Mouse (Mus musculus): Measurements from ENCODE around the gene Igdcc4. TPM values are rescaled to one million over a fixed set of nuclear protein-coding genes. Genes with fewer than 3 reads are reported as not detected.

Igdcc4 gene
- polyA plus RNA-seq, 1 experiment from 2014 or later, result 13.0 TPM

DNA sequence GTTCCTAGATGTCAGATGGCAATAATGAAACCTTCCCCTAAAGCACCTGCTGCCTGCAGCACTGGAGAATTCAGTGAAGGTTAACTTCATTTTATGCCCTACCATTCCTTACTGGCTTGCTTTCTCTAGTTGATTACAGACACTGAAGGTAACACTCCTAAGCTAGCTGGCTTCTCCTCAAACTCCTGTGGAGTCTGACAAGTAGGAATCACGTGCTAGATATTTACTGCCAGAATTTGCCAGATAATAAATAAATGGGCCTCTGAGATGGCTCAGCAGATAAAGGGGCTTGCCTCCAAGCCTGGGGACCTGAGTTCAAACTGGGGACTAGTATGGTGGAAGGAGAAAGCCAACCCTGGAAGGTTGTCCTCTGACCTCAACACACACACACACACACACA, 14.5 kb upstream of the Igdcc4 start:
- 61% methylated on average over 1 of the region's 1 CpGs for WGBS
- Histone ChIP-seq H3K9ac (no peak overlapping the region), H3K27me3 (replicated peaks) (no peaks in the 10 kb centered on the region), H3K4me2 (no peak overlapping the region), H3K9me3 (replicated peaks) (no peaks in the 10 kb centered on the region), H3K27ac (ENCODE audit: poor library complexity, severe bottlenecking) (no peak overlapping the region), H3K4me1 (replicated peaks) (peaks cover 28% of the 10 kb centered on the region), H3K36me3 (peaks cover 27% of the 10 kb centered on the region), H3K4me3 (no peak overlapping the region)
- ATAC-seq (ENCODE audit: insufficient number of reproducible peaks, low FRiP score), result no peak

DNA sequence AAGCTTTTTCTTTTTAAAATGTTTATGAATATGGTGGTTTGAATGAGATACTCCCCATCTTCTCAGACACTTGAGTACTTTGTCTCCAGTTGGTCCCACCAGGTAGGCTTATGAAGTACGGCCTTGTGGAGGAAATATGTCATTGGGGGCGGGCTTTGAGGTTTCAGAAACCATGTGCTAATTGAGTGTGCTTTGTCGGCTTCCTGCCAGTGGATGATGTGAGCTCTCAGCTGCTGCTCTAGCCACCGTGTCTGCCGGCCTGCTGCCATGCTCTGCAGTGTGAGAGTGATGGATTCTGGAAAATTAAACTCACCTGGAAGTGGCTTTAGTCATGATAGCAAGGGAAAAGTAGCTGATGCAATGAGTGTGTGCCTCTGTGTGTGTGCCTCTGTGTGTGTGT, 13.8 kb upstream of the Igdcc4 start:
- no peaks in the 10 kb centered on the region for H3K9me3 ChIP-seq (replicated peaks)
- H3K9ac ChIP-seq, result no peak overlapping the region
- H3K36me3 ChIP-seq, result peaks cover 21% of the 10 kb centered on the region
- H3K4me1 ChIP-seq (replicated peaks), result peaks cover 28% of the 10 kb centered on the region
- 51% methylated on average over 5 of the region's 5 CpGs for whole genome bisulfite sequencing
- H3K4me3 ChIP-seq, result no peak overlapping the region
- no peaks in the 10 kb centered on the region for H3K27me3 ChIP-seq (replicated peaks)
- ATAC-seq (ENCODE audit: insufficient number of reproducible peaks, low FRiP score), result no peak
- H3K4me2 ChIP-seq, result no peak overlapping the region
- H3K27ac ChIP-seq (ENCODE audit: poor library complexity, severe bottlenecking), result no peak overlapping the region

DNA sequence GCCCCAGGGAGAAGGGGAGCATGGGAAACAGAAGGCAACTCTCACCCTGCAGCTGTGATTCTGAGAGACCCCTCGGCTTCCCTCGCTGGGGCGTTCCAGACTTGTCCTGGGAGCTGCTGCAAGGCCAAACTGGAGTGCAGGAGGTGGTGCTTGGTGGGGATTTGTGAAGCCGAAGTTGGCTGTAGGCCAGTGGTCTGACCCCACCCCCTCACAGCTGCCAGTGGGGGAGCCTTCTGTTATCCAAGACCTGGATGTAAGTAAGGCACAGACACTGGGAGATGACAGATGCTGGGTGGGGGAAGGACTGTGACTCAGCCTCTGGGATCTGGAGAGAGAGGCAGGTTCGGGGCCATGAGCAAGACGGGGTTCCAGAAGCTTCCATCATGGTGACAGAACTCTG, 7.0 kb upstream of the Igdcc4 start:
- 20% methylated on average over 6 of the region's 6 CpGs for WGBS
- Histone ChIP-seq H3K27ac (ENCODE audit: poor library complexity, severe bottlenecking) (peak overlapping the region; percentile 22; the same call in 1 of the 2 replicates), H3K9me3 (replicated peaks) (no peaks in the 10 kb centered on the region), H3K4me3 (no peak overlapping the region), H3K36me3 (no peaks in the 10 kb centered on the region), H3K4me2 (peak overlapping the region; percentile 23; the same call in 1 of the 2 replicates), H3K4me1 (replicated peaks) (peaks cover 28% of the 10 kb centered on the region), H3K9ac (no peak overlapping the region; the same call in 1 of the 2 replicates), H3K27me3 (replicated peaks) (no peaks in the 10 kb centered on the region)
- peak; percentile 84 for ATAC-seq (ENCODE audit: insufficient number of reproducible peaks, low FRiP score)

DNA sequence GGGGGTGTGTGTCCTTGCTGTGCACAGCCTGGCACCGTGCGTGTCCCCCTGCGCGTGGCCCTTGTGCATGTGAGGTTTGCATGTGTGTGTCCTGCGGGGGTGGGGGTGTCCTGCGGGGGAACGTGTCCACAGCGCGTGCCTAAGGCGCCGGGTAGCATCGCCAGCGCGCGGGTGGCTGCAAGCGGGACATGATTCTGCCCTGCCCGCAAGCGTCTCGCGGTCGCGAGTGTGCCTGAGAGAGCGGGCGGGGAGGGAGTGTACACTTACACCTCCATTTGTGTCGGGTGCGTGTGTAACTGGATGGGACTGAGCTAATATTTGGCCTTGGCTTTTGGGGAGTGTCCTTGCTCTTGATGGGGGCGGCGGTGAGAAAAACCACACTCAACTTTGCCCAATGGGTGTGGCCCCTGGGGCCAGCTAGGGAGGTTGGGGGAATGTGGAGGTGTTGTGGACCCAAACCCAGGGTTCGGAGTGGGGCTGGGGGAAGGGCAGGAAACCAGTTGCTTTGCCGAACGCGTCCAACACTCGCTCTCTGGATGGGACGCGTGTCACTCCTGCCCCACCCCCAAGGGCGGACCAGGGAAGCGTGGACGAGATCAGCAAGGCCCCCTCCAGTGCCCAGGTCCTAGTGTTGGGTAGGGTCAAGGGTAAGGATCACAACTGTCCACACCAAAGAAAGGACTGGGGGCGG, 545 bp downstream of the Igdcc4 start:
- ATAC-seq (ENCODE audit: insufficient number of reproducible peaks, low FRiP score), result peak; percentile 43
- Histone ChIP-seq H3K4me3 (peak overlapping the region; percentile 82), H3K4me1 (replicated peaks) (peaks cover 10% of the 10 kb centered on the region), H3K27ac (ENCODE audit: poor library complexity, severe bottlenecking) (peak overlapping the region; percentile 34; the same call in 1 of the 2 replicates), H3K36me3 (no peaks in the 10 kb centered on the region), H3K27me3 (replicated peaks) (peaks cover 5% of the 10 kb centered on the region; the same call in 1 of the 2 replicates), H3K9ac (peak overlapping the region; percentile 89), H3K4me2 (peak overlapping the region; percentile 98), H3K9me3 (replicated peaks) (0 out of 2 replicates have a peak, but pooled peaks cover 4% of the 10 kb centered on the region)
- WGBS, result under 1% methylated on average over 39 of the region's 39 CpGs

DNA sequence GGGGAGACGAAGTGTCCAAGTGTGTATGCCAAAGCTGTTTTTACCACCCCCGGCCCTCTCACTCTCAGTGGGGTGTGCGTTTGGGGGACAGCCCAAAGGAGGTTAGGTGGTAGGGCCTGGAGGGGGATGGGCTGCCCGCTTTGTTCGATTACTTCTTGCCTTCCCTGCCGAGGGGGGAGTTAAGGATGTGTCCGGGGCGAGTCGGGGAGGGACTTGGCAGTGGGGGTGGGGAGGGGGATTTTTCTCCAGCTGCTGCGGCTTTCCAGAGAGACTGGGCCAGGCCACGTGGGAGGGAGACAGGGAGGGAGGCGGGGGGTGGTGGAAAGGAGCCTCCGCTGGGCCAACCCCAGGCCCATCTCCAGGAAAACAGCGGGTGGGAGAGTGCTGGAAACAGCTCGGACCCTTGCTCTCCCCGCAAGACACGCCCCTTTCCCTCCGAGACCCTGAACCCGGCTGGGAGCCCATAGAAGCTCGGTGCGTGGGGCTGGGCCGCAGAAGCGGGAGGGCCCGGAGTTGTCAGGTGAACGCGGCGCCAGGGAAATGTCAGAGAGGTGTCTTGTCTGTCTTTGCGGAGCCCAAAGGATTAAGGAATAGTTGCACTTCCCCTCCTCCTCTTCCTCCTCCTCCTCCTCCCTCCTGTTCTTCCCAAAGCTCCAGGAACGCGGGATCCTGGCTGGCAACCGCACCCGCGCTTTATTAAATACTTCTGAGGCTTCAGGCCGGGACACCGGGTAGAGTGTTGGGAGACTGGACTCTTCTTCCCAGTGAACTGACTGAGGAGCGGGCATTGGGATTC, 1.3 kb downstream of the Igdcc4 start:
- Histone ChIP-seq H3K4me3 (peak overlapping the region; percentile 82), H3K27ac (ENCODE audit: poor library complexity, severe bottlenecking) (no peak overlapping the region; the same call in 1 of the 2 replicates), H3K4me2 (peak overlapping the region; percentile 98), H3K27me3 (replicated peaks) (peaks cover 5% of the 10 kb centered on the region; the same call in 1 of the 2 replicates), H3K36me3 (no peaks in the 10 kb centered on the region), H3K9me3 (replicated peaks) (0 out of 2 replicates have a peak, but pooled peaks cover 4% of the 10 kb centered on the region), H3K9ac (peak overlapping the region; percentile 89), H3K4me1 (replicated peaks) (peaks cover 10% of the 10 kb centered on the region)
- ATAC-seq (ENCODE audit: insufficient number of reproducible peaks, low FRiP score), result peak; percentile 58
- 3% methylated on average over 35 of the region's 36 CpGs for WGBS

DNA sequence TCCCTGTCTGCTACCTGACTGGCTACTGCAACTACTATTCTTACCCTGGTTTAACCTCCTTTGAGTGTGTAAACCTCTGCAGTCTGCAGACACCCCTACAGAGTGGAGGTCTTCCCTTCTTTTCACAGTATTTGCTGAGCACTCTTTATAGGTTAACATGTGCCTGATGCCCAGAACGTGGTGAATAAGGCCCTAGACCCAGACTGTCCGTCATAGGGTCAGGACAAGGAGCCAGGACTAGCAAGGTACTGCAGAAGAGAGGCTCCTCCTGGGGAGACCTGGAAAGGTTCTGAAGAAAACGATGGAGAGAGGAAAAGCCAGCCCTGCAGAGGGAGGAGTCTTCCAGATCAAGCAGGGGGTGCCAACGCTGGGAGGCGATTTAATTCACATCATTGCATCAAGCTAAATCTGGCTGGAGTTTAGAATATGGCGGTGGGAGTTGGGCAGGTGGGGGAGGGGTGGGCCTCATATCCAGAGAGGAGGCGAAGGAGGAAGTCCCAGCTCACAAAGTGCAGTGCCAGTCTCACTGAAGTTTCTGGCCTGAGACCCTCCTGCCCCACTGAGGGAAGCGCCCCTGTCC, 2.0 kb downstream of the Igdcc4 start:
- Histone ChIP-seq H3K27me3 (replicated peaks) (peaks cover 5% of the 10 kb centered on the region; the same call in 1 of the 2 replicates), H3K36me3 (no peaks in the 10 kb centered on the region), H3K9ac (peak overlapping the region; percentile 89), H3K4me3 (peak overlapping the region; percentile 82), H3K4me1 (replicated peaks) (peaks cover 10% of the 10 kb centered on the region), H3K27ac (ENCODE audit: poor library complexity, severe bottlenecking) (no peak overlapping the region; the same call in 1 of the 2 replicates), H3K9me3 (replicated peaks) (0 out of 2 replicates have a peak, but pooled peaks cover 4% of the 10 kb centered on the region), H3K4me2 (peak overlapping the region; percentile 98)
- 32% methylated on average over 8 of the region's 8 CpGs for WGBS
- ATAC-seq (ENCODE audit: insufficient number of reproducible peaks, low FRiP score), result no peak

DNA sequence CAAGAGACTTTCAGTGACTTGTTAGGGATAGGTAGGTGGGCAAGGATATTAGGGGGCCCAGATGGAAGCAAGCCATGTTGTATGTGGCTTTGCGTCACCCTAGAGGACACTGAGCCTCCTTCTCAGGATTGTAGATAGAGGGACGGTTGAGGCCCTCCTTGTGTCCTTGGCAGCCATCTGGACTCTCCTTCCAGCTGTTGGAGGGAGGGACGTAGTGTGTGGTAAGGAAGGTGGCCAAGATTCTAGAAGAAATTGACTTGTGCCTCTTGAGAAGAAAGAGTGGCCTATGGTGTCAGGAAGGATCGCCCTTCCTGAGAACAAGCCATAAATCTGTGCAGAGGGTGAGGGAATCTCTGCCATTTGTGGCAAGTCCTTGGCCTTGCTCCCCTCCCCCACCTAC, 5.5 kb downstream of the Igdcc4 start:
- ATAC-seq (ENCODE audit: insufficient number of reproducible peaks, low FRiP score), result no peak
- no peak overlapping the region for H3K9ac ChIP-seq
- no peak overlapping the region for H3K27ac ChIP-seq (ENCODE audit: poor library complexity, severe bottlenecking)
- H3K4me1 ChIP-seq (replicated peaks), result peaks cover 24% of the 10 kb centered on the region
- H3K4me2 ChIP-seq, result no peak overlapping the region
- no peaks in the 10 kb centered on the region for H3K9me3 ChIP-seq (replicated peaks)
- no peaks in the 10 kb centered on the region for H3K36me3 ChIP-seq
- H3K27me3 ChIP-seq (replicated peaks), result peaks cover 10% of the 10 kb centered on the region; the same call in 1 of the 2 replicates
- no peak overlapping the region for H3K4me3 ChIP-seq
- WGBS, result 81% methylated on average over 4 of the region's 4 CpGs

DNA sequence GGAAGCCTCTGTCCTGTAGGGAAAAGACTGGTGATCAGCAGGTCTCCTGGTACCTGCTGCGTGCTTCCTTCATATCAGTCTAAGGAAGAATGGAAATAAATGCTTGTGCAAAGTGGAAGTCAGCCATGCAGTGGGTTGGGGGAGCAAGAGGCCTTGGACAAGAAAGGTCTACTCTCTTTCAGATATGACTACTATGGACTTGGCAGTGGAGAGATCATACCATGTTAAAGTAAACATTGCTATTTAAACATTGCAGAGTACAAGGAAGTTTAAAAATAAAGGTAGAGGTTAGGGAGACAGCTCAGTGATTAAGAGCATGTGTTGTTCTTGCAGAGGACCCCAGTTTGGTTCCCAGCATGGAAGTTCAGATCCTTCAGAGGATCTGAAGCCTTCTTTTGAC, 6.6 kb downstream of the Igdcc4 start:
- no peak for ATAC-seq (ENCODE audit: insufficient number of reproducible peaks, low FRiP score)
- Histone ChIP-seq H3K4me2 (no peak overlapping the region), H3K27ac (ENCODE audit: poor library complexity, severe bottlenecking) (no peak overlapping the region), H3K9me3 (replicated peaks) (no peaks in the 10 kb centered on the region), H3K4me1 (replicated peaks) (peaks cover 19% of the 10 kb centered on the region), H3K36me3 (no peaks in the 10 kb centered on the region), H3K4me3 (no peak overlapping the region), H3K9ac (no peak overlapping the region), H3K27me3 (replicated peaks) (peaks cover 10% of the 10 kb centered on the region; the same call in 1 of the 2 replicates)
- WGBS, result 84% methylated on average over 1 of the region's 1 CpGs

DNA sequence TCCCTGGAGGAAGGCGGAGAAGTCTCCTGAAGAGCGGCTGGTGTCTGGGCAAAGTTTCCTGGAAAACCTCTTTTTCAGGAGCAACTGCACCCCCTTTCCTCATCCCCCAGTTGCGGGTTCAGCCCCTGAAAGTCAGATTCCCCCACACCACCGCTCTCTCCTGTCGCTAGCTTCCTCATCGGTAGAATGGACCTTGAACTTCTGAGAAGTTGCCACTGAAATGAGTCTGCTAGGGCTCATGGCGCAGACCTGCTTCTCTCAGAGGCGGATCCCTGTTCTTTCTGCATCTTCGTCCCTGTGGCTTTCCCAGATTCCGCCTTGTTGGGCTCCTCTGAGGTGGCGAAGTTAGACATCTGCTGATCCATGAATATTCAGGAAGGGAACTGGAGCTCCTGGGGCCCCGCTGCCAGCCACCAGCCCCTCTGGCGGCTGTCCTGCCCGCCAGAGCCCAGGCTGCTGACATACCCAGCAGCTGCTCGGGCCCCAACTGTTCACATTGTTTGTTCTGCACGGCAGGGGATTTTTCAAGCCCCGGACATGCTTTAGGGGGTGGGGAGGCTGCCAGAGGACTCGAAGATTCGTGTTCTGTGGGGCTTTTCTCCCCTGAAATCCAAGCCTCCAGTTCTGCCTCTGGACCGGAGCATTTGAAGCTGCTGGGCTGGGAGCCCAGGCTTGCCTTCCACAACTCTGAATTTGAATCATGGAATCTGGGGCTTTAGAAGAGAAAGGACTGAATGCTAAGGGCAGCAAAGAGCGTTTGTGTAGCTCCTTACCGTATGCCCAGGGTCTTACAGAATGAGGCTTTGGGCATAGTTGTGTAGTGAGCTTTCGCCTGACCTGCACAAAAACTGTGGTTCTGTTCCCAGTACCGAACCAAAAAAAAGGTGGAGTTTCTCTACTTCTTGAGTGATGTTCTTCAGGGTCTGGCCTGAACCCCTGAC, 8.1 kb downstream of the Igdcc4 start:
- 13% methylated on average over 24 of the region's 24 CpGs for WGBS

DNA sequence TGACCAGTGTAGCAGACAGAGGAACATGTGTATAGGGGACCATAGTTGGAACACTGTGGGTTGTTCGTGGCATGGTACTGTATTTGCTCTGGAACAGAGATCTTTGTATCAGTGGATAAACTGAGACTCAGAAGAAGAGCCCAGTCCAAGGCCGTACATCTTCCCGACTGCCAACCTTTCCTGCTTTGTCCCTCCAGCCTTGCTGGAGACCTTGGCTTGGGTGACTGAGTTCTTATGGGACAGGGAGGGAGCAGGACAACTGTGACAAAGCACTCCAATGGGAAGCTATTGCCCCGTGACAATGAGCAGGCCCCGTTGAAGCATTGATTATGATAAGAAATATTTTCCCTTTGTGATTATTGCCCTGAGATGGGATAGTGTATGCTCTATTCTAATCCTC, 10.4 kb downstream of the Igdcc4 start:
- no peak overlapping the region for H3K4me2 ChIP-seq
- H3K27ac ChIP-seq (ENCODE audit: poor library complexity, severe bottlenecking), result no peak overlapping the region
- 83% methylated on average over 5 of the region's 5 CpGs for WGBS
- H3K36me3 ChIP-seq, result 0 out of 2 replicates have a peak, but pooled peaks cover 3% of the 10 kb centered on the region
- no peaks in the 10 kb centered on the region for H3K9me3 ChIP-seq (replicated peaks)
- peaks cover 24% of the 10 kb centered on the region for H3K4me1 ChIP-seq (replicated peaks)
- no peak overlapping the region for H3K9ac ChIP-seq
- H3K27me3 ChIP-seq (replicated peaks), result 0 out of 2 replicates have a peak, but pooled peaks cover 5% of the 10 kb centered on the region
- H3K4me3 ChIP-seq, result no peak overlapping the region
- no peak for ATAC-seq (ENCODE audit: insufficient number of reproducible peaks, low FRiP score)

More for the DNA sequence above, 8.1 kb downstream of the Igdcc4 start:
- ATAC-seq (ENCODE audit: insufficient number of reproducible peaks, low FRiP score), result no peak
- H3K27me3 ChIP-seq (replicated peaks), result peaks cover 5% of the 10 kb centered on the region; the same call in 1 of the 2 replicates
- no peaks in the 10 kb centered on the region for H3K9me3 ChIP-seq (replicated peaks)
- H3K36me3 ChIP-seq, result 0 out of 2 replicates have a peak, but pooled peaks cover 1% of the 10 kb centered on the region
- H3K27ac ChIP-seq (ENCODE audit: poor library complexity, severe bottlenecking), result no peak overlapping the region; the same call in 1 of the 2 replicates
- peak overlapping the region; percentile 31 for H3K4me3 ChIP-seq
- H3K4me2 ChIP-seq, result peak overlapping the region; percentile 67
- H3K4me1 ChIP-seq (replicated peaks), result peaks cover 13% of the 10 kb centered on the region
- H3K9ac ChIP-seq, result peak overlapping the region; percentile 71

All from heart, embryonic 12.5 days (tissue).